Mouse (Mus musculus) forebrain, embryonic 13.5 days (tissue): ENCODE data around the gene Gabarapl2. TPM values are rescaled to one million over a fixed set of nuclear protein-coding genes. Genes with fewer than 3 reads are reported as not detected.
A peak's percentile ranks its signal among the peaks of the same experiment; 100 is the strongest.
"Not testable (repeated sequence)": the region's sequence is repeated elsewhere in the genome, so short reads cannot be mapped to it uniquely, and the experiment has no call there.

Source experiments
- ATAC-seq: fragments of 200-750 bp; cut with Nextera tagmentation; 2 replicates; pipeline ENCODE4 v1.8.0; 2017
- H3K27ac ChIP-seq: fragments of 300-500 bp; sonication (generic); 2 replicates; pipeline ENCODE4 v1.5.1; 2015; ENCODE audit warnings: inconsistent platforms, mild to moderate bottlenecking, moderate library complexity
- H3K27me3 ChIP-seq: fragments of 300-500 bp; sonication (generic); 2 replicates; pipeline ENCODE4 v1.6.1; 2015; ENCODE audit warnings: mild to moderate bottlenecking, inconsistent platforms
- H3K36me3 ChIP-seq: fragments of 300-500 bp; sonication (generic); 2 replicates; pipeline ENCODE4 v1.6.1; 2015; ENCODE audit warnings: mild to moderate bottlenecking, inconsistent platforms; ENCODE audit not compliant: poor library complexity, severe bottlenecking
- H3K4me1 ChIP-seq: fragments of 300-500 bp; sonication (generic); 2 replicates; pipeline ENCODE4 v1.6.1; 2015; ENCODE audit warnings: inconsistent platforms
- H3K4me2 ChIP-seq: fragments of 300-500 bp; sonication (generic); 2 replicates; pipeline ENCODE4 v1.6.1; 2015; ENCODE audit warnings: inconsistent platforms, mild to moderate bottlenecking, moderate library complexity
- H3K4me3 ChIP-seq: fragments of 300-500 bp; sonication (generic); 2 replicates; pipeline ENCODE4 v1.5.1; 2015; ENCODE audit warnings: mild to moderate bottlenecking, inconsistent platforms
- H3K9ac ChIP-seq: fragments of 300-500 bp; sonication (generic); 2 replicates; pipeline ENCODE4 v1.6.1; 2015; ENCODE audit warnings: mild to moderate bottlenecking, inconsistent platforms
- H3K9me3 ChIP-seq: fragments of 300-500 bp; sonication (generic); replicated peaks from 2 replicates; pipeline ENCODE4 v1.6.1; 2016; ENCODE audit warnings: inconsistent platforms
- WGBS: fragments of 180-500 bp; shearing (Covaris S2); methylation state at CpG from one replicate; pipeline ENCODE4 v1.1.7; 2015; 5-methylcytosine and 5-hydroxymethylcytosine counted together
- polyA plus RNA-seq: library from polyadenylated mRNA; unstranded; fragments of >200 nt; fragmentation: Nextera tagmentation; extraction: Ambion mirVana; gene quantifications from 2 replicates; pipeline ENCODE4 v1.2.1, GENCODE M21; 2015

Gene Gabarapl2
- polyA plus RNA-seq, 1 experiment from 2014 or later = 479 TPM

DNA sequence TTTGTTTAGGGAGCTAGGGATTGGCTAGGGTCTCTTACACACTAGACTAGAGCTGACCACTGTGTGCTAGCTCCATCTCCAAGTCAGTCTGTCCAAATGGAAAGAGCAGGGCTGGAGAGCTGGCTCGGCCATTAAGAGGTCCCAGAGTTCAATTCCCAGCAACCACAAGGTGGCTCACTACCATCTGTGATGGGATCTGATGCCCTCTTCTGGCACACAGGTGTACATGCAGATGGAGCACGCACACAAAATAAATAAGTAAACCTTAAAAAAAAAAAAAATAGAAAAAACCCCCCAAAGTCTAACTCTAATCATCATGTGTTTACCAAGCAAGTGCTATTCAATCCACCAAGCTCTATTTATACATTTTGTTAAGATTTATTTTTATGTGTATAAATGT is 20.8 kb upstream of the Gabarapl2 start:
- WGBS = 93% methylated on average over 2 of the region's 2 CpGs
- no peaks in the 10 kb centered on the region for H3K27me3 ChIP-seq

DNA sequence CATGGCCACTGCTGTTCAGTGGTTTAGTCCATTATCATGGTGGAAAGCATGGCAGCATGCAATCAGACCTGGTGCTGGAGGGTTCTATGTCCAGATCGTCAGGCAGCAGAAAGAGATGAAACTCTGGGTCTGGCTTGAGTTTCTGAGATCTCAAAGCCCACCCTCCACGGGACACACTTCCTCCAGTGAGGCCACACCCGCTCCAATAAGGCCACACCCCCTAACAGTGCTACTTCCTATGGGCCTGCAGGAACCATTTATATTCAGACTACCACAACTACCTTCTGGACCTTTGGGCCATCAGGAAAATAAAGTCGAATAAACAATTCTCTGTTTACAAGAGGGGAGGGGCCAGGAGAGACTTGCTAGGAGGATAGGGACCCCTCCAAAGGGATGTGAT is 19.5 kb upstream of the Gabarapl2 start:
- WGBS = 82% methylated on average over 4 of the region's 4 CpGs
- Histone ChIP-seq H3K4me1 (no peaks in the 10 kb centered on the region), H3K27me3 (no peaks in the 10 kb centered on the region), H3K9me3 (no peaks in the 10 kb centered on the region), H3K9ac (no peak overlapping the region), H3K27ac (no peak overlapping the region), H3K36me3 (peaks cover 13% of the 10 kb centered on the region; the same call in 1 of the 2 replicates), H3K4me2 (no peak overlapping the region), H3K4me3 (no peak overlapping the region)
- no peak for ATAC-seq

More for the DNA sequence above, 20.8 kb upstream of the Gabarapl2 start:
- no peaks in the 10 kb centered on the region for H3K9me3 ChIP-seq
- peaks cover 13% of the 10 kb centered on the region; the same call in 1 of the 2 replicates for H3K36me3 ChIP-seq
- ATAC-seq = no peak
- H3K4me1 ChIP-seq = no peaks in the 10 kb centered on the region
- no peak overlapping the region for H3K27ac ChIP-seq
- H3K4me3 ChIP-seq = no peak overlapping the region
- H3K9ac ChIP-seq = no peak overlapping the region
- H3K4me2 ChIP-seq = no peak overlapping the region

DNA sequence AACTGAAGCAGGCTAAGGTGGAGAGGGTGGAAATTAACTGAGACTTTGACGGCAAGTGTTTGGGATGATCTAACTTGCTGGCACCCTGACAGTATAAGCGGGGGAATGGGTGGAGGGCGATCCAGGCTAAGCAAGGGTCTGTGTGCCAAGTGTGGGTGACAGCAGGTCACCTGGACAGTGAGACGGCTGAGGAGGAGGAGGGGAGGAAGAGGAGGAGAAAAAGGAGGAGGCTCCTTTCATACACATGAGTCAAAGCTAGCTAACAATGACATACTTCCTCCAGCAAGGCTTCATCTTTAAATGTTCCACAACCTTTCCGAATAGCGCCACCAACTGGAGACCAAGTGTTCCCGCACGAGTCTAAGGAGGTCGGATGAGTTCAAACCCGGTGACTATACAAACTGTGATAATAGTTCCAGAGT is 17.1 kb upstream of the Gabarapl2 start:
- no peak overlapping the region for H3K4me2 ChIP-seq
- peaks cover 5% of the 10 kb centered on the region; the same call in 1 of the 2 replicates for H3K36me3 ChIP-seq
- no peak overlapping the region for H3K4me3 ChIP-seq
- no peaks in the 10 kb centered on the region for H3K4me1 ChIP-seq
- no peak for ATAC-seq
- H3K27ac ChIP-seq = no peak overlapping the region
- no peaks in the 10 kb centered on the region for H3K9me3 ChIP-seq
- no peaks in the 10 kb centered on the region for H3K27me3 ChIP-seq
- H3K9ac ChIP-seq = no peak overlapping the region
- WGBS = 25% methylated on average over 10 of the region's 10 CpGs

DNA sequence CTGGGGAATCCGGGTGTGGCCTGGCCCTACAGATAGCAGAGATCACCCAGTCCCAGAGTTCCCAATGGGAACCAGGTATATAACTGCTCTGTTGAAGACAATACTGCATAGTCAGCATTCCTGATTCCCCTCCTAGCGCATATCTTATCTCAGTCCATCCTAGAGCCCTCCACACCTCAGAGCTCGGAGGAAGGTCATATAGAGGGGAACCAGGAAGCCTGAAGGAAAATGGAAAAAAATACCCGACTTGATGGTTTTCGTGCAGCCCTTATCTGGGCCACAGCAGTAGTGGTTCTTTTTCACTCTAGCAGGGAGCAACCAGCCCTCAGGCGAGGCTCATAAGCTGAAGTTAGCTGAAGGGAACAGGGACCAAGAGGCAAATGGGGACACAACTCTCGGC is 15.5 kb upstream of the Gabarapl2 start:
- ATAC-seq = no peak
- H3K9ac ChIP-seq = no peak overlapping the region
- WGBS = 89% methylated on average over 7 of the region's 7 CpGs
- H3K9me3 ChIP-seq = no peaks in the 10 kb centered on the region
- no peak overlapping the region for H3K4me2 ChIP-seq
- no peaks in the 10 kb centered on the region for H3K36me3 ChIP-seq
- H3K27ac ChIP-seq = no peak overlapping the region
- H3K4me3 ChIP-seq = no peak overlapping the region
- no peaks in the 10 kb centered on the region for H3K27me3 ChIP-seq
- H3K4me1 ChIP-seq = no peaks in the 10 kb centered on the region

DNA sequence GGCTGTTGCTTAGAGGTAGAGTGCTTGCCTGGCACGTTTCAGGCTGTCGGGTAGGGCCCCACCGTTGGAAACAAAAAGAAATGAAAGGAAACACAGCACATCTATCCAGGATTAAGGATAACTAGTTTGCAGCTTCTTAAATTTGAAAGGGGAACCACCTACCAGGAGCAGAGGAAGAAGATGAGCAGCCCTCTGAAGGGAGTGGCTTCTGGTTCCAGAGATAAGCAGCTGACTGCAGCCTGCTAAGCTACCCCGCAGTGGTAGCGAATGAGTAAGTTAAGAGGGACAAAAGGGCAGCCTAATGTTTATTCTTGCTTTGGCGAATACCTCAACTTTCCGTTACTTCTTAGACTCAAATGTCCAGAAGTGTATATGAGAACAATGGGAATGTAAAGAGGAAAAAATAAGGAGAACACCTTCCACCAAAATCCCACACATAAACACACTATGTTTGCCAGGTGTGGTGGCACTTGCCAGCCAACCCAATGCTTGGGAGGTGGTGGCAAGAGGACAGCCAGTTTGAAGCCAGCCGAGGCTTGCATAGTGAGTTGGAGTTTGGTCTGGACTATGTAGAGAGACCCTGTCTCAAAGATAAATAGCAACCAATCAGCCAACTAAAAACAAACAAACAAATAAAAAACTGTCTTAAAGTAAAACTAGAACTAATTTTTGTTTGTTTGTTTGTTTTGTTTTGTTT is 10.7 kb upstream of the Gabarapl2 start:
- peaks cover 20% of the 10 kb centered on the region for H3K4me1 ChIP-seq
- no peaks in the 10 kb centered on the region for H3K27me3 ChIP-seq
- no peak overlapping the region for H3K4me3 ChIP-seq
- no peak overlapping the region for H3K4me2 ChIP-seq
- H3K36me3 ChIP-seq = no peaks in the 10 kb centered on the region
- H3K9ac ChIP-seq = no peak overlapping the region
- H3K27ac ChIP-seq = no peak overlapping the region
- 75% methylated on average over 8 of the region's 8 CpGs for WGBS
- no peaks in the 10 kb centered on the region for H3K9me3 ChIP-seq
- ATAC-seq = no peak

DNA sequence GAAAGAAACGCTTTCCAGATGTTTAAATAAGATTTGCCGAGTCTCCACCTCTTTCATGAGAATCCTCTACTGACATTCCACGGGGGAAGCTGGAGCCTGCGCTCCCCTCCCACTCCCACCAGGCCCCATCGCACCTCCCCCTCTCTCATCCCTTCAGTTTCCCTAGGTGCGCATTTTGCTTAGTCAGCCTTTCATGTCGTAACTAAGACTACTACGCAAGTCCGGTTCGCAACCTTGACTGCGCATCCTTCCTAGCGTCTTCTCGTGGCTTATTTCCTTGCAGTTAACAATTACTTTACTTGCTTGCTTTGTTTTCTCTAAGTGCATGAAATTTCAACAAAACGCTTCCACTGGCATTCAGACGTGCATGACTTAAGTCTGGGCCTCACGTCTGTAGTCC is 8.8 kb upstream of the Gabarapl2 start:
- no peaks in the 10 kb centered on the region for H3K36me3 ChIP-seq
- H3K9ac ChIP-seq = no peak overlapping the region
- no peaks in the 10 kb centered on the region for H3K9me3 ChIP-seq
- ATAC-seq = no peak
- H3K4me3 ChIP-seq = no peak overlapping the region
- H3K27me3 ChIP-seq = no peaks in the 10 kb centered on the region
- peaks cover 20% of the 10 kb centered on the region for H3K4me1 ChIP-seq
- H3K4me2 ChIP-seq = no peak overlapping the region
- H3K27ac ChIP-seq = no peak overlapping the region
- WGBS = 83% methylated on average over 16 of the region's 16 CpGs

DNA sequence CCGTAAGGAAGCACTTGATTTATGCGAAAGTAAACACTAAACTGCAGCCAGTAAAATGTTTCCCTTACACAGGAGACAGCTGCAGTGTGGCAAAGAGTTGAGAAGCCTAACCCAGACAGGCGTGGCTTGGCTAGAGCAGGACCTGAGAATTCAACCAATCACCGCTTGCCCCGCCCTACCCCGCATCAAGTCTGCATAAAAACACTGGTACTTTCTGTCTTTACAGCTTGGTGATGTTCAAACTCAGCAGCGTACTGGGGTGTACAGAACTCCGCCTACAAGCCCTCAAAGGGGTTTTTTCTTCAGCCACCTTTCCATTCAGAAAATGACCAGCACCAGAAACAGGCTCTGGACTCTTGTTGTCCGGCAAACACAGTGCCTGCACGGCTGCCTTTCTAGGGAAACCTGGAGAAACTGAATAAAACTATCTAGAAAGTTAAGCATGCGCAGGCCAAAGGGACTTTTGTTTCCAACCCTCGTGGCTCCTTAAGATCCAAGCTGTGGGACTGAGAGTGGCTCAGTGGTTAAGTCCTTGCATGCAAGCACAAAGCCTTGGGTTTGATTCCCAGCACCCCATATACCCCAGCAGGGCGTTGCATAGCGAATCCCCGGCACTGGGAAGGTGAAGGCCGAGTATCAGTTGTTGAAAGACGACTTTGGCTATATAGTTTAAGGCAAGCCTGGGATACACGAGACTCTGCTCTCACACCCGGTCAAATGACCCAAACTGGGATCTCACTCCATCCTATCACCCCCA is 7.7 kb upstream of the Gabarapl2 start:
- peaks cover 20% of the 10 kb centered on the region for H3K4me1 ChIP-seq
- no peaks in the 10 kb centered on the region for H3K9me3 ChIP-seq
- ATAC-seq = peak; percentile 54
- peak overlapping the region; percentile 90 for H3K27ac ChIP-seq
- peak overlapping the region; percentile 92 for H3K4me2 ChIP-seq
- 29% methylated on average over 19 of the region's 19 CpGs for WGBS
- no peaks in the 10 kb centered on the region for H3K27me3 ChIP-seq
- H3K4me3 ChIP-seq = peak overlapping the region; percentile 79
- H3K9ac ChIP-seq = peak overlapping the region; percentile 85
- no peaks in the 10 kb centered on the region for H3K36me3 ChIP-seq

DNA sequence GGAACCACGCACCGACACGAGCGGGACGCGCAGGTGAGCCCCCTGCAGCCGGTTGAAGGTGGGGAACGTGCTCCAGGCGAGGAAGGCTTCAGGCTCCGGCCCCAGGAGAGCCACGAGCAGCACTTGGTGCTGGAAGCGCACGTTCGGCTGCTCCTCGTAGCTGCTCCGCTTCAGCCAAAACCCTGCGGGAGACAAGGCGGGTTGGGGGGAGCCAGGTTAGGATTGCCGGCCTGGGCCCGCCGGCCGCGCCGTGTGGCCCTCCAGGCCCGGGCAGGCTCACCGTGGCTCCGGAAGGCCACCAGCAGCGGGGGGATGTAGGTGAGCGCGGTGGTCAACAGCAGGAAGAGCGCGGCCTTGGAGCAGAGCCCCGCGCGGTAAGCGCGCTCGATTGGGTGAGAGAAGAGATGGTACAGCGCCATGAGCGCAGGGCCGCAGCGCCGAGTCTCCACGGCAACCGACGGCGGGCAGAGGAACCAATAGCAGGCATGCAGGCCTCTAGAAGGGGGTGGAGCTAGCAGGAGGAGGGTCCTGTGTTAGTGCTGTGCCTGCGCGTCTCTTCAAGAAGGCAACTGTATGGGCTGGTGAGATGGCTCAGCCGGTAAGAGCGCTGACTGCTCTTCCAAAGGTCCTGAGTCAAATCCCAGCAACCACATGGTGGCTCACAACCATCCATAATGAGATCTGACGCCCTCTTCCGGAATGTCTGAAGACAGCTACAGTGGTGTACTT is 7.0 kb upstream of the Gabarapl2 start, which contains the start of gene Tmem231:
Gene Tmem231, minus strand, starts transcription at position 534 of the 729 bp plus-strand sequence.
- under 1% methylated on average over 53 of the region's 53 CpGs for WGBS
- peak; percentile 100 for ATAC-seq

DNA sequence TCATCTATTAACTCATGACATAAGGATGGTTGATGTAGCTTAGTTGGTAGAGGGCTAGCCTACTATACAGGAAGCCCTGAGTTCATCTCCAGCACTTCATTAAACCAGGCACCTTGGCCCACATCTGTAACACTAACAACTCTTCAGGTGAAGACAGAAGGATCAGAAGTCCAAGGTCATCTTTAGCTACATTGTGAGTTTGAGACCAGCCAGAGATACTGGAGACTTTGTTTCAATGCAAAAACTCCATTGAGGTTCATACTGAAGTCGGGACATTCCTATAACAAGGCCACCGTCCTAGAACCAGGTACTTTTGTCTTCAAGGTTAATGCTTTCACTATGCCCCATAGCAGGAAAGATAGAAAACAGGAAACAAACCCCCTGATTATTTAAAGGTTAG is 6.3 kb upstream of the Gabarapl2 start:
- Histone ChIP-seq H3K9me3 (no peaks in the 10 kb centered on the region), H3K4me3 (no peak overlapping the region), H3K27me3 (no peaks in the 10 kb centered on the region), H3K9ac (no peak overlapping the region), H3K4me1 (peaks cover 20% of the 10 kb centered on the region), H3K36me3 (no peaks in the 10 kb centered on the region), H3K27ac (no peak overlapping the region), H3K4me2 (peak overlapping the region; percentile 92)
- 86% methylated on average over 2 of the region's 2 CpGs for WGBS
- peak; percentile 29; the same call in 1 of the 2 replicates for ATAC-seq

More for the DNA sequence above, 7.0 kb upstream of the Gabarapl2 start, which contains the start of gene Tmem231:
- H3K4me2 ChIP-seq = peak within 1 kb of the TSS; percentile 92
- peak within 1 kb of the TSS; percentile 79 for H3K4me3 ChIP-seq
- no peaks in the 10 kb centered on the region for H3K36me3 ChIP-seq
- peak within 1 kb of the TSS; percentile 85 for H3K9ac ChIP-seq
- H3K27me3 ChIP-seq = no peaks in the 10 kb centered on the region
- no peaks in the 10 kb centered on the region for H3K9me3 ChIP-seq
- peak within 1 kb of the TSS; percentile 90 for H3K27ac ChIP-seq
- peaks cover 20% of the 10 kb centered on the region for H3K4me1 ChIP-seq

DNA sequence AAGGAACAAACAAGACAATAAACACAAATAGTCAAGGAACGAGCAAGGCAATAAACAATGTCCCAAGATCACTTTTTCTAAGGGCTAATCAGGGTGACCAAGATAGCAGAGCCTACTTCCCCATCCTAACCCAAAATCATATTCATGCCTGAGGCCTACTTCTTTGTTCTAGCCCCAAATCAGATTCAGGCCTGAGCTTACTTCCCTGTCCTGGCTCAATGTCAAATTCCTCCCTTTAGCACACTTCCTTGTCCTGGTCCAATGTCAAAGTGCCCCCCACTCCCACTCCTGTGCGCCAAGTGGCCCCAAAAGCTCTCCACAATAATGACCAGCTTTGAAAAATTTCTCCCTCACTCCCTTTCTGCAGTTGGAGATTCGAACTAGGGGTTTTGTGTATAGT is 3.3 kb upstream of the Gabarapl2 start:
- H3K9me3 ChIP-seq = no peaks in the 10 kb centered on the region
- H3K27me3 ChIP-seq = no peaks in the 10 kb centered on the region
- peaks cover 34% of the 10 kb centered on the region for H3K4me1 ChIP-seq
- H3K36me3 ChIP-seq = peaks cover 4% of the 10 kb centered on the region; the same call in 1 of the 2 replicates
- H3K4me2 ChIP-seq = no peak overlapping the region
- no peak overlapping the region for H3K4me3 ChIP-seq
- 81% methylated on average over 3 of the region's 3 CpGs for WGBS
- H3K9ac ChIP-seq = no peak overlapping the region
- ATAC-seq = no peak
- H3K27ac ChIP-seq = no peak overlapping the region

DNA sequence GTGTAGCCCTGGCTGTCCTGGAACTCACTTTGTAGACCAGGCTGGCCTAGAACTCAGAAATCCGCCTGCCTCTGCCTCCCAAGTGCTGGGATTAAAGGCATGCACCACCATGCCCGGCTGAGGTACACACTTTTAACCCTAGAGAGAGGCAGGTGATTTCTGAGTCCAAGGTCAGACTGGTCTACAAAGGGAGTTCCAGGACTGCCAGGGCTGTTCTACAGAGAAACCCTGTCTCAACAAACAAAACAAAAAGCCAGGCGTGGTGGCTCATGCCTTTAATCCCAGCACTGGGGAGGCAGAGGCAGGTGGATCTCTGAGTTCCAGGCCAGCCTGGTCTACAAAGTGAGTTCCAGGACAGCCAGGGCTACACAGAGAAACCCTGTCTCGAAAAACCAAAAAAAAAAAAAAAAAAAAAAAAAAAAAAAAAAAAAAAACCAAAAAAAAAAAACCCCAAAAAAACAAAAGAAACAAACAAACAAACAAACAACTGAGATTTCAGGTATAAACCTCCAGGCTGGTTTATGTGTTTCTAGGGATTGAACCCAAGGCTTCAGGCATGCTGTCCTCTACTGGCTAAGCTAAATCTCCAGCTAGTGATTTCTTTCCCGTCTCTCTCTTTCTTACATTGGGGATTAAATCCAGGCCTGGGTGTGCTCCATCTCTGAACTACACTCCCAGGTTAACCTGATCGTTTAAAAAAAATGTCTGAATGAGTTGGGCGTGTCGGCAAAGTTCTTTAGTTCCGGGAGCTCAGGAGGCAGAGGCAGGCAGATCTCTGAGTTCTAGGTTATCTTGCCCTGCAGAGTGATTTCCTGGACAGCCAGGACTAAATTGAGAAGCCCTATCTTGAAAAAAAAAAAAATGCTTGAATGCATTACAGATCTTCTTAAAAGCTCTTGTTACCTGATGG is 2.2 kb upstream of the Gabarapl2 start:
- ATAC-seq, H3K9ac ChIP-seq, H3K4me2 ChIP-seq, H3K27ac ChIP-seq, H3K9me3 ChIP-seq, H3K4me3 ChIP-seq, H3K27me3 ChIP-seq: not testable (repeated sequence)
- Histone ChIP-seq H3K4me1 (peaks cover 24% of the 10 kb centered on the region), H3K36me3 (peaks cover 13% of the 10 kb centered on the region)
- 86% methylated on average over 9 of the region's 9 CpGs for WGBS
